Mouse (Mus musculus): ENCODE data around the gene Kcnh1. TPM values are rescaled to one million over a fixed set of nuclear protein-coding genes. Genes with fewer than 3 reads are reported as not detected.

The Kcnh1 gene
- polyA plus RNA-seq, 1 experiment, result 0.14 TPM

DNA sequence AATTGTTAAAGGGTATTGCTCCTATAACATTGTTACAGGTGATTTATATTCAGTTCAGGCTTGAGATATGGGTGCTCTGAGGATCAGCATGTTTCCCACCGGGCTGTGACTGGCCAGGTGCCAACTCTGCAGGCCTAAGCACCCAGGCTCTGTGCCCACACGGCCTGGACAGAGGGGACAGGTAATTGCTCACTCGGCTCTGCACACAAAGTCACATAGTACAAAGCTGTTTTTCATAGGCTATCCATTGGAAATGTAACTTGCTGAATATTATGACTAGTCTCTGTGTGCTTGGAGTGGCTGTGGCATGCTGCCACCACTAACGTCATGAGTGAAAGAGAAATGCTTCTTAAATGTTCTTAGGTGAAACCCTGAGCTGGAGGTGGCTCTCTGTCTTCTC lies 210.4 kb downstream of the Kcnh1 start:
- Histone ChIP-seq H3K27me3 (ENCODE audit: control insufficient read depth, insufficient read depth, low read length) (no peaks in the 10 kb centered on the region), H3K27ac (ENCODE audit: control insufficient read depth, insufficient read depth, low read depth, low read length) (no peak overlapping the region), H3K36me3 (ENCODE audit: control insufficient read depth, insufficient read depth, low read length) (no peaks in the 10 kb centered on the region), H3K4me1 (ENCODE audit: control insufficient read depth, insufficient read depth, low read length) (no peaks in the 10 kb centered on the region), H3K4me3 (ENCODE audit: control insufficient read depth, low read depth, low read length) (no peak overlapping the region)
- TF ChIP-seq CTCF (IDR thresholded peaks at IDR 0.05; ENCODE audit: control insufficient read depth, insufficient read depth, insufficient replicate concordance, low read depth, low read length) (no peak), POLR2A (IDR thresholded peaks at IDR 0.05; ENCODE audit: control insufficient read depth, low read depth, low read length) (no peak)

DNA sequence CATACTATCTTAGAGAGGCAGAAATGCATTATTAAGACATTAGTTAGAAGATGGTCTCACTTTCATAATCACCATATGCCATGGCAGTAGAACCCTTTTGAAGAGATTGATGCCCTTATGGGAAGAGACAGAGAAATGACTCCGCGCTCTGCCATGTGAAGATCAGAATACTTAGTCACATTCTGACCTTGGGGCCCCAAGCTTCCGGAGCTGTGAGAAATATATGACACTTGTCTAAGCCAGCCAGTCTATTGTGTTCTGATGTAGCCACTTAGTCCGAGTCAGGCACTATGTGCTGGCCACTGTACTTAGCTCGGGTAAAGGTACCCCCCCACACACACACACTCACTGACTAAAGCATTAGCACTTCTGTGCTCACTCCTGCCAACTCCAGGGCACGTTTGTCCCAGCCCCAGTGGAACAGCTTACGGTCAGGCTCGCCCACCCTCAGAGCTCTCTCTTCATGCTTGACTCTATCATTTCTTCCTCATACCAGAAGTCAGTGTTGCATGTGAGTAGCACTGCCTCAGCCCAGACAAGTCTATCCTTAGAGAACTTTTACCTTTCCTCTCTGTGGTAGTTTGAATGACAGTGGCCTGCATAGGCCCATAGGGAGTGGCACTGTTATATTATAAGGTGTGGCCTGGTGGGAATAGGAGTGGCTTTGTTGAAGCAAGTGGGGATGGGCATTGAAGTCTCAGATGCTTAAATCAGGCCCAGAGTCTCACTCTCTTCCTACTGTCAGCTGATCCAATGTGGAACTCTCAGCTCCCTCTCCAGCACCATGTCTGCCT lies 212.5 kb downstream of the Kcnh1 start:
- Histone ChIP-seq H3K36me3 (ENCODE audit: control insufficient read depth, insufficient read depth, low read length) (no peaks in the 10 kb centered on the region), H3K4me1 (ENCODE audit: control insufficient read depth, insufficient read depth, low read length) (no peaks in the 10 kb centered on the region), H3K4me3 (ENCODE audit: control insufficient read depth, low read depth, low read length) (no peak overlapping the region), H3K27ac (ENCODE audit: control insufficient read depth, insufficient read depth, low read depth, low read length) (no peak overlapping the region), H3K27me3 (ENCODE audit: control insufficient read depth, insufficient read depth, low read length) (no peaks in the 10 kb centered on the region)
- TF ChIP-seq POLR2A (IDR thresholded peaks at IDR 0.05; ENCODE audit: control insufficient read depth, low read depth, low read length), result no peak
- TF ChIP-seq CTCF (IDR thresholded peaks at IDR 0.05; ENCODE audit: control insufficient read depth, insufficient read depth, insufficient replicate concordance, low read depth, low read length), result no peak

DNA sequence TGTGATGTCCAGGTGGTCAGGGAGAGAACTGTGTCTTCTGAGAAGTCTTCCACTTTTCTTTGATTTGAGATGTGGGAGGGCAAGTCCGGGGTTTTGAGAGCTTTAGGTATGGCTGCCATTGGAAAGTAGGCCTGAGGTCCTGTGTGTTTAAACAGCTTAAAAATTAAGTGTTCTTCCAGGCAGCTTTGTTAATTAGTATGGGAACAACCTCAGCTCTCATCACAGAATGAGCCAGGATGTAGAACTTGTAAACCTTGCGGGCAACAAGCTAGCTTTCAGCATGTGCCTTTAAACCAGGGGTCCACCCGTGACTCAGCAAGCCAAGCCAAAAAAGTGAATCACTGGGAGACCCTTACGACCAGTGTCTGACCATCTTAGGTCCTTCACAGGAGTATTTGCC lies 214.6 kb downstream of the Kcnh1 start:
- H3K4me1 ChIP-seq (ENCODE audit: control insufficient read depth, insufficient read depth, low read length), result no peaks in the 10 kb centered on the region
- no peaks in the 10 kb centered on the region for H3K36me3 ChIP-seq (ENCODE audit: control insufficient read depth, insufficient read depth, low read length)
- TF ChIP-seq CTCF (IDR thresholded peaks at IDR 0.05; ENCODE audit: control insufficient read depth, insufficient read depth, insufficient replicate concordance, low read depth, low read length), result no peak
- TF ChIP-seq POLR2A (IDR thresholded peaks at IDR 0.05; ENCODE audit: control insufficient read depth, low read depth, low read length), result no peak
- H3K4me3 ChIP-seq (ENCODE audit: control insufficient read depth, low read depth, low read length), result no peak overlapping the region
- no peaks in the 10 kb centered on the region for H3K27me3 ChIP-seq (ENCODE audit: control insufficient read depth, insufficient read depth, low read length)
- no peak overlapping the region for H3K27ac ChIP-seq (ENCODE audit: control insufficient read depth, insufficient read depth, low read depth, low read length)

DNA sequence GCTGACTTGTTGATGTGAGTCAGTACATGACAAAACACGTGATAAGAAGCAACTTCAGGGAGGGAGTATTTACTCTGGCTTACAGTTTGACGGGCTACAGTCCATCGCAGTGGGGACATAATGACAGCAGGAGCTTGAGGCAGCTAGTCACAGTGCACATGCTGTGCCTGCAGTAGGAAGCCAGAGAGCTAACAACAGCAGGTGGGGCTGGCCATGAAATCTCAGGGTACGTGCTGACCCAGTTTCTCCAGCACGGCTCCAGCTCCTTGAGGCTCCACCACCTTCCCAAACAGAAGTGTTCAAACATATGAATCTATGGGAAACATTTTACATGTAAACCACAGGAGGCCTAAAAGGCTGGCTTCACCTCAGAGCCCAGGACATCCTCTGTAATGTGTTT lies 216.0 kb downstream of the Kcnh1 start:
- H3K4me1 ChIP-seq (ENCODE audit: control insufficient read depth, insufficient read depth, low read length), result no peaks in the 10 kb centered on the region
- TF ChIP-seq POLR2A (IDR thresholded peaks at IDR 0.05; ENCODE audit: control insufficient read depth, low read depth, low read length), result no peak
- no peak overlapping the region for H3K27ac ChIP-seq (ENCODE audit: control insufficient read depth, insufficient read depth, low read depth, low read length)
- no peaks in the 10 kb centered on the region for H3K27me3 ChIP-seq (ENCODE audit: control insufficient read depth, insufficient read depth, low read length)
- no peaks in the 10 kb centered on the region for H3K36me3 ChIP-seq (ENCODE audit: control insufficient read depth, insufficient read depth, low read length)
- H3K4me3 ChIP-seq (ENCODE audit: control insufficient read depth, low read depth, low read length), result no peak overlapping the region

DNA sequence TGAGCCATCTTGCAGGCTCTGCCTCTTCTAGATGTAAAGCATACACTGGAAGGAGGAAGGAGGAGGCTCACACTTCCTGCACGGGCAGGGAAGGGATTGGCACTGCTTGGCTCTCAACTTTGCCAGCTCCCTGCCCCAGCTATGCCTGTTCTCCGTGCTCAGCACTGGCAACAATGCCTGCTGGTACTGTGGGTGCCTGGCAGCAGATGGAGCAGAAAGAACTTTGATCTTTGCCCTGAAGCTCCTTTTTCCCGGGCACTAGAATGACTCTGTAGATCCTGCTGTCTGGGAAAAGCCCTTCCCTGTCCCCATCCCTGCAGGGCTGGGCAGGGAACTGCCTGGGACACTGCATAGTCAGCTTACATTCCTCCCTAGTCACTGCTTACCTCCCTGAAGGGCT lies 225.2 kb downstream of the Kcnh1 start:
- Histone ChIP-seq H3K27ac (ENCODE audit: control insufficient read depth, insufficient read depth, low read depth, low read length) (no peak overlapping the region), H3K4me1 (ENCODE audit: control insufficient read depth, insufficient read depth, low read length) (no peaks in the 10 kb centered on the region), H3K36me3 (ENCODE audit: control insufficient read depth, insufficient read depth, low read length) (no peaks in the 10 kb centered on the region), H3K4me3 (ENCODE audit: control insufficient read depth, low read depth, low read length) (no peak overlapping the region), H3K27me3 (ENCODE audit: control insufficient read depth, insufficient read depth, low read length) (no peaks in the 10 kb centered on the region)
- TF ChIP-seq POLR2A (IDR thresholded peaks at IDR 0.05; ENCODE audit: control insufficient read depth, low read depth, low read length), result no peak
- no peak for TF ChIP-seq CTCF (IDR thresholded peaks at IDR 0.05; ENCODE audit: control insufficient read depth, insufficient read depth, insufficient replicate concordance, low read depth, low read length)

DNA sequence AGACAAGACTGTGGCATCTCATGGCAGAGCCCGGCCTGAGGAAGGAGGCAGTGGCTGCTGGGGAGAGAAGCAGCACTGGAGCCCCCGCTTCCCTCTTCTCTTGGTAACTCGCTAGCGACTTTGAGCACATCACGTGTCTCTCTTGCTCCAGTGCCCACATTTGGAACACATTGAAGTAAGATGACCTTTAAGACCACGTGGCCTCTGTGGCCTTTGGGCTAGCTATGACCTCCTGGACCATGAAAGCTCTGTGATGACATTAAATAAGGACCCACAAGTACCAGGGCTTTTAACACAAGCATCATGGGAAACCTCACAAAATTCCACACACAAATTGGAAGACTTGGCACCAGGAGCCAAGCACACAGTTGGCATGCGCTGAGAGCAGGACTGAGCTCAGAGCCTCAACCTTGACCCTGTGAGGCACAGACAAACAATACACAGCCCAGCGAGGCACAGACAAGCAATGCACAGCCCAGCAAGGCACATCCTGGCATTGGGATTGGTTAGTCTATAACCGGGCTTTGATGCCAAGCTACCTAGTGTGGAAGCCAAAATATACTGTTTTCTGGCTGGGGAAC lies 225.8 kb downstream of the Kcnh1 start:
- no peak overlapping the region for H3K4me3 ChIP-seq (ENCODE audit: control insufficient read depth, low read depth, low read length)
- H3K36me3 ChIP-seq (ENCODE audit: control insufficient read depth, insufficient read depth, low read length), result no peaks in the 10 kb centered on the region
- H3K27ac ChIP-seq (ENCODE audit: control insufficient read depth, insufficient read depth, low read depth, low read length), result no peak overlapping the region
- TF ChIP-seq CTCF (IDR thresholded peaks at IDR 0.05; ENCODE audit: control insufficient read depth, insufficient read depth, insufficient replicate concordance, low read depth, low read length), result no peak
- no peak for TF ChIP-seq POLR2A (IDR thresholded peaks at IDR 0.05; ENCODE audit: control insufficient read depth, low read depth, low read length)
- H3K27me3 ChIP-seq (ENCODE audit: control insufficient read depth, insufficient read depth, low read length), result no peaks in the 10 kb centered on the region
- no peaks in the 10 kb centered on the region for H3K4me1 ChIP-seq (ENCODE audit: control insufficient read depth, insufficient read depth, low read length)

DNA sequence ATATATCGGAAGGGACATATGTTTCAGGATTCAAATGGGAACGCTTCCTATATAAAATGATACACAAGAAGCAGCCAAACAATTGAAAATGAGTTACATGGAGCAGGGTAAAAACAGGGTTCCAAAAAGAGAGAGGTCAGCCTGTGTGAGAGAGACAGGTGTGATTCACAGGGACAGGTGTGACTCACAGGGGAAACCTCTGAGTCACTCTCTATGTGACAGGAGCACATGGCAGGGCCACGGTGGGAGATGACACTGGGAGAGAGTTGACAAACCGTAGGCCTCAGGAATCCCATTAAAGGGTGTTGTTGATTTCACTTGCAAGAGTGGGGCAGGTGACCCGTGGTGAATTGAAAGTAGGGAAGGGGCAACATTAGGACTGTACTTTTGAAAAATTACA lies 228.6 kb downstream of the Kcnh1 start:
- no peaks in the 10 kb centered on the region for H3K36me3 ChIP-seq (ENCODE audit: control insufficient read depth, insufficient read depth, low read length)
- H3K27me3 ChIP-seq (ENCODE audit: control insufficient read depth, insufficient read depth, low read length), result no peaks in the 10 kb centered on the region
- H3K4me3 ChIP-seq (ENCODE audit: control insufficient read depth, low read depth, low read length), result no peak overlapping the region
- no peak for TF ChIP-seq POLR2A (IDR thresholded peaks at IDR 0.05; ENCODE audit: control insufficient read depth, low read depth, low read length)
- TF ChIP-seq CTCF (IDR thresholded peaks at IDR 0.05; ENCODE audit: control insufficient read depth, insufficient read depth, insufficient replicate concordance, low read depth, low read length), result no peak
- H3K27ac ChIP-seq (ENCODE audit: control insufficient read depth, insufficient read depth, low read depth, low read length), result no peak overlapping the region
- no peaks in the 10 kb centered on the region for H3K4me1 ChIP-seq (ENCODE audit: control insufficient read depth, insufficient read depth, low read length)

Measured in testis, adult 2 months (tissue).